Mouse (Mus musculus) limb, embryonic 14.5 days (tissue): ENCODE measurements around the gene Npvf. TPM values are rescaled to one million over a fixed set of nuclear protein-coding genes. Genes with fewer than 3 reads are reported as not detected.

Experiments
- ATAC-seq: fragments of 200-750 bp; cut with Nextera tagmentation; 2 replicates; pipeline ENCODE4 v1.8.0; 2017; ENCODE audit warnings: low read depth, moderate number of reproducible peaks, moderate TSS enrichment; ENCODE audit not compliant: low FRiP score
- DNase-seq: peaks from one replicate; pipeline ENCODE4 v3.0.0-alpha.2; 2015; ENCODE audit warnings: low spot score
- H3K27ac ChIP-seq: fragments of 300-500 bp; sonication (generic); replicated peaks from 2 replicates; pipeline ENCODE4 v1.5.1; 2014; ENCODE audit warnings: low read depth, mild to moderate bottlenecking, low read length, moderate library complexity, mixed read lengths
- H3K27me3 ChIP-seq: fragments of 300-500 bp; sonication (generic); 2 replicates; pipeline ENCODE4 v1.6.1; 2014; ENCODE audit warnings: low read length, mixed read lengths; ENCODE audit not compliant: control insufficient read depth, insufficient read depth
- H3K36me3 ChIP-seq: fragments of 300-500 bp; sonication (generic); 2 replicates; pipeline ENCODE4 v1.6.1; 2014; ENCODE audit warnings: mild to moderate bottlenecking, low read length, moderate library complexity, mixed read lengths; ENCODE audit not compliant: control insufficient read depth, insufficient read depth
- H3K4me1 ChIP-seq: fragments of 300-500 bp; sonication (generic); 2 replicates; pipeline ENCODE4 v1.6.1; 2014; ENCODE audit warnings: antibody characterized with exemption, low read length, mixed read lengths; ENCODE audit not compliant: control insufficient read depth, insufficient read depth
- H3K4me2 ChIP-seq: fragments of 300-500 bp; sonication (generic); replicated peaks from 2 replicates; pipeline ENCODE4 v1.6.1; 2014; ENCODE audit warnings: low read depth, mild to moderate bottlenecking, low read length, moderate library complexity; ENCODE audit not compliant: severe bottlenecking
- H3K4me3 ChIP-seq: fragments of 300-500 bp; sonication (generic); replicated peaks from 2 replicates; pipeline ENCODE4 v1.5.1; 2014; ENCODE audit warnings: low read length
- H3K9ac ChIP-seq: fragments of 300-500 bp; sonication (generic); 2 replicates; pipeline ENCODE4 v1.6.1; 2014; ENCODE audit warnings: mild to moderate bottlenecking, low read depth, low read length, moderate library complexity; ENCODE audit not compliant: severe bottlenecking
- H3K9me3 ChIP-seq: fragments of 300-500 bp; sonication (generic); 2 replicates; pipeline ENCODE4 v1.6.1; 2016; ENCODE audit warnings: low read length; ENCODE audit not compliant: control insufficient read depth
- POLR2A ChIP-seq: fragments of 200-500 bp; IDR thresholded peaks from 2 replicates; pipeline ENCODE4 v1.8.0; 2012; ENCODE audit warnings: inconsistent platforms, mild to moderate bottlenecking, moderate library complexity, borderline replicate concordance; ENCODE audit not compliant: insufficient read depth, insufficient read length; ENCODE audit errors: extremely low read depth
- WGBS: fragments of 180-500 bp; shearing (Covaris S2); extraction: QIAGEN DNeasy Blood & Tissue Kit; methylation state at CpG from one replicate; pipeline ENCODE4 v1.1.7; 2014; 5-methylcytosine and 5-hydroxymethylcytosine counted together
- polyA plus RNA-seq, 2 experiments: library from polyadenylated mRNA; depleted of rRNA in 1 of 2; stranded (reverse) in 1 of 2; unstranded in 1 of 2; fragments of >200 nt; fragmentation: Nextera tagmentation in 1 of 2; extraction: Ambion mirVana in 1 of 2; gene quantifications; 2 replicates each; pipeline versions ENCODE4 v1.2.1 to v1.2.3; 2012 to 2014

The Npvf gene
- polyA plus RNA-seq (2012; rRNA removed) (0.15 and 0.39 TPM in 2 replicates), polyA plus RNA-seq (2014; fragmentation: Nextera tagmentation; extraction: Ambion mirVana) (not detected in 2 replicates)

- Histone ChIP-seq H3K4me1 (peaks cover 23% of the 10 kb centered on the region), H3K36me3 (no peaks in the 10 kb centered on the region), H3K27me3 (peaks cover 5% of the 10 kb centered on the region; the same call in 1 of the 2 replicates), H3K4me3 (no peak within 1 kb of the TSS), H3K27ac (no peak within 1 kb of the TSS), H3K9me3 (no peaks in the 10 kb centered on the region), H3K9ac (no peak within 1 kb of the TSS), H3K4me2 (no peak within 1 kb of the TSS)
- ATAC-seq (no peak), DNase-seq (no peak)
- 62% methylated on average over 4 of the region's 4 CpGs for WGBS
- TF ChIP-seq POLR2A = no peak
These were observed at the start of gene Npvf for GRCm38 (mm10) chr6:50654356-50654755. TSS of gene Npvf (minus strand) at chr6:50654439.

- Histone ChIP-seq H3K4me2 (no peak overlapping the region), H3K4me3 (no peak overlapping the region), H3K9me3 (no peaks in the 10 kb centered on the region), H3K9ac (no peak overlapping the region), H3K4me1 (peaks cover 10% of the 10 kb centered on the region), H3K36me3 (no peaks in the 10 kb centered on the region), H3K27ac (no peak overlapping the region), H3K27me3 (no peaks in the 10 kb centered on the region)
- DNase-seq = no peak
- TF ChIP-seq POLR2A = no peak
- 44% methylated on average over 15 of the region's 15 CpGs for WGBS
- ATAC-seq = no peak
These were observed 35.0 kb upstream of the Npvf start for GRCm38 (mm10) chr6:50689121-50689815.

- Histone ChIP-seq H3K4me2 (no peak overlapping the region), H3K36me3 (no peaks in the 10 kb centered on the region), H3K27me3 (no peaks in the 10 kb centered on the region), H3K4me1 (peaks cover 16% of the 10 kb centered on the region; the same call in 1 of the 2 replicates), H3K9ac (no peak overlapping the region), H3K27ac (no peak overlapping the region), H3K4me3 (no peak overlapping the region), H3K9me3 (no peaks in the 10 kb centered on the region)
- ATAC-seq (no peak), DNase-seq (no peak)
- TF ChIP-seq POLR2A = no peak
- WGBS = 49% methylated on average over 7 of the region's 7 CpGs
These were observed 30.6 kb upstream of the Npvf start for GRCm38 (mm10) chr6:50684646-50685415.

DNA sequence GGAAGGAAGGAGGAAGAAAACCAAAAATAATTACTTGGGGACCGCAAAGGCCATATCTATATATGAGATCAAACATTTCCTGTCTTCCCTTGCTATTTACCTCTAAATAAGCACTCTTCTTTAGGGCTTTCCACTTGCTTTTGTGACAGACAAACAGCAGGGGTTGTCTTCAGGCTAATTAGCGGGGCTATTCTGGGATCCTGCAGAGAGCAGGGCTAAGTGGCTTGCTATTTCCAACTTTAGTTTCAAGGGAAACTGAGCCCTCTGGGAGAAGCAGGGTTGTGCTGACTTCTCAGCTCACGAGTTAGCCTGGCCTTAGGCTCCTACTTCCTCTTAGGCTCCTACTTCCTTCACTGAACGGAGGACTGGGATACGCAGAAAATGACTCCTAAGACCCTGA lies 27.3 kb upstream of the Npvf start:
- Histone ChIP-seq H3K4me3 (no peak overlapping the region), H3K27ac (no peak overlapping the region), H3K4me2 (no peak overlapping the region), H3K36me3 (no peaks in the 10 kb centered on the region), H3K9me3 (no peaks in the 10 kb centered on the region), H3K4me1 (peaks cover 12% of the 10 kb centered on the region; the same call in 1 of the 2 replicates), H3K27me3 (peaks cover 5% of the 10 kb centered on the region; the same call in 1 of the 2 replicates), H3K9ac (no peak overlapping the region)
- WGBS = 28% methylated on average over 5 of the region's 5 CpGs
- ATAC-seq (no peak), DNase-seq (no peak)
- no peak for TF ChIP-seq POLR2A
